Mouse (Mus musculus) forebrain, embryonic 13.5 days (tissue): Measurements from ENCODE around the gene Senp1. TPM values are rescaled to one million over a fixed set of nuclear protein-coding genes. Genes with fewer than 3 reads are reported as not detected.

Experiments
- ATAC-seq: fragments of 200-750 bp; cut with Nextera tagmentation; 2 replicates; pipeline ENCODE4 v1.8.0; 2017
- H3K27ac ChIP-seq: fragments of 300-500 bp; sonication (generic); 2 replicates; pipeline ENCODE4 v1.5.1; 2015; ENCODE audit warnings: inconsistent platforms, mild to moderate bottlenecking, moderate library complexity
- H3K27me3 ChIP-seq: fragments of 300-500 bp; sonication (generic); 2 replicates; pipeline ENCODE4 v1.6.1; 2015; ENCODE audit warnings: mild to moderate bottlenecking, inconsistent platforms
- H3K36me3 ChIP-seq: fragments of 300-500 bp; sonication (generic); 2 replicates; pipeline ENCODE4 v1.6.1; 2015; ENCODE audit warnings: mild to moderate bottlenecking, inconsistent platforms; ENCODE audit not compliant: poor library complexity, severe bottlenecking
- H3K4me1 ChIP-seq: fragments of 300-500 bp; sonication (generic); 2 replicates; pipeline ENCODE4 v1.6.1; 2015; ENCODE audit warnings: inconsistent platforms
- H3K4me2 ChIP-seq: fragments of 300-500 bp; sonication (generic); 2 replicates; pipeline ENCODE4 v1.6.1; 2015; ENCODE audit warnings: inconsistent platforms, mild to moderate bottlenecking, moderate library complexity
- H3K4me3 ChIP-seq: fragments of 300-500 bp; sonication (generic); 2 replicates; pipeline ENCODE4 v1.5.1; 2015; ENCODE audit warnings: mild to moderate bottlenecking, inconsistent platforms
- H3K9ac ChIP-seq: fragments of 300-500 bp; sonication (generic); 2 replicates; pipeline ENCODE4 v1.6.1; 2015; ENCODE audit warnings: mild to moderate bottlenecking, inconsistent platforms
- H3K9me3 ChIP-seq: fragments of 300-500 bp; sonication (generic); replicated peaks from 2 replicates; pipeline ENCODE4 v1.6.1; 2016; ENCODE audit warnings: inconsistent platforms
- WGBS: fragments of 180-500 bp; shearing (Covaris S2); methylation state at CpG from one replicate; pipeline ENCODE4 v1.1.7; 2015; 5-methylcytosine and 5-hydroxymethylcytosine counted together
- polyA plus RNA-seq: library from polyadenylated mRNA; unstranded; fragments of >200 nt; fragmentation: Nextera tagmentation; extraction: Ambion mirVana; gene quantifications from 2 replicates; pipeline ENCODE4 v1.2.1, GENCODE M21; 2015

Gene Senp1
- polyA plus RNA-seq, 1 experiment from 2014 or later = 26.7 TPM

GRCm38 (mm10) chr15:98069566-98070245 lies 23.8 kb downstream of the Senp1 start:
- H3K9ac ChIP-seq = no peak overlapping the region
- 88% methylated on average over 8 of the region's 8 CpGs for WGBS
- peaks cover 80% of the 10 kb centered on the region for H3K36me3 ChIP-seq
- no peaks in the 10 kb centered on the region for H3K4me1 ChIP-seq
- no peak overlapping the region for H3K4me3 ChIP-seq
- no peak overlapping the region for H3K27ac ChIP-seq
- no peak overlapping the region for H3K4me2 ChIP-seq
- no peak for ATAC-seq
- no peaks in the 10 kb centered on the region for H3K9me3 ChIP-seq
- no peaks in the 10 kb centered on the region for H3K27me3 ChIP-seq

DNA sequence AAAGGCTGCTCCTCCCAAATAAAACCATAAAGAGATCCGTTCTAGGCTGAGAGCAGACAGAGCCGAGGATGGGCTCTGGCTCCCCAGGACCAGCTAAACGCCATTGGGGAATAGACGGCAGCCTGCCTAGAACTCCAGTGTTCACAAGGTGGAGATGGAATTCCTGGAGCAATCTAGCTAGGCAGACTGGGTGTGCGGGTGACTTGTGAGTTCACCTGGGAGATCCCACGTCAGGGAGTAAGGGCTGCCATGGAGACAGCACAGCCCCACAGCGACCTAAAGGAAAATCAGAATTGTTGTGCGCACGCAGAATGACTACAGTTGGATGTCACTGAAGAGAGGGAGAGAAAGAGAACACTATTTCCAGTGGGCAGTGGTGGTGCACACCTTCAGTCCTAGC lies 25.0 kb downstream of the Senp1 start:
- WGBS = 89% methylated on average over 9 of the region's 9 CpGs
- Histone ChIP-seq H3K27ac (no peak overlapping the region), H3K9ac (no peak overlapping the region), H3K9me3 (no peaks in the 10 kb centered on the region), H3K4me3 (no peak overlapping the region), H3K4me1 (no peaks in the 10 kb centered on the region), H3K4me2 (no peak overlapping the region), H3K27me3 (no peaks in the 10 kb centered on the region), H3K36me3 (peaks cover 80% of the 10 kb centered on the region)
- ATAC-seq = no peak

DNA sequence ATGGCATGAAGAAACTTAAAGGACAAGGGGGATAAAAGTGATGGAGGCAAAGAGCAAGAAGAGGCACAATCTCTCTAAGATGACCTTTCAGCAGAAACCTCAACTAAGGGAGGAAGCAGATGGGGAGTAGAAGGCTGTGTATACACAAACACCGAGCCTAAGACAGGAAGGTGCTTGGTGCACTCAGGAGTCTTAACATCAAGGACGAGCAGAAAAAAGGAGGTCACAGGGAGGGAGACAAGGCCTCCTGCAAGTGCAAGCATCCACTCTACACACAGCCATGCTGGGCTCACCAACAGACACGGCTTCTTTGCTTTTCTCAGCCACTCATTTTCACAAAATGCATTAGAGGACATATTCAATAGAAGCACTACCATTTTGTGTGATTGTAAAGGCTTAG lies 26.1 kb downstream of the Senp1 start:
- peaks cover 82% of the 10 kb centered on the region for H3K36me3 ChIP-seq
- no peak overlapping the region for H3K4me3 ChIP-seq
- H3K4me2 ChIP-seq = no peak overlapping the region
- WGBS = 65% methylated on average over 3 of the region's 3 CpGs
- H3K27ac ChIP-seq = no peak overlapping the region
- H3K9me3 ChIP-seq = no peaks in the 10 kb centered on the region
- ATAC-seq = no peak
- no peak overlapping the region for H3K9ac ChIP-seq
- H3K4me1 ChIP-seq = no peaks in the 10 kb centered on the region
- no peaks in the 10 kb centered on the region for H3K27me3 ChIP-seq

- Histone ChIP-seq H3K36me3 (peaks cover 80% of the 10 kb centered on the region), H3K4me3 (no peak overlapping the region), H3K4me1 (no peaks in the 10 kb centered on the region), H3K27me3 (no peaks in the 10 kb centered on the region), H3K4me2 (no peak overlapping the region), H3K9me3 (no peaks in the 10 kb centered on the region), H3K27ac (no peak overlapping the region), H3K9ac (no peak overlapping the region)
- WGBS = 95% methylated on average over 12 of the region's 12 CpGs
- ATAC-seq = no peak
Measured at GRCm38 (mm10) chr15:98066602-98067001, 26.9 kb downstream of the Senp1 start.

DNA sequence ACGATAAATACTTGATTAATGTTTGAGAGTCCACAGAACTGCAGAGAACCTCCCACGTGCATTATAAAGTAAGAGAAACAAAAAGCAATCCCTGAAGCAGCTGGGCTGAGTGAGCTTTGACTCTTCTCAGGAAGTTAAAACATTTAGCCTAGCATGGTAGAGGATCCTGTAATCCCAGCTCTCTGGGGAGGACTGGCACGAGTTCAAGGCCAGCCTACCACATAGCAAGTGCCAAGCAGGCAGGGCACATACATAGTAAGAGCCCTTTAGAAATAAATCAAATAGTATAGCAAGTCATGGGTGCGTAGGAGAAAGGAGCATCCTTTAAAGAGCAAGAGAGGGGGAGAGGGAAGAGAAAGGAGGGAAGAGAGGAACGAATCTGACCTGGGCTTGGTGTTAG lies 27.7 kb downstream of the Senp1 start:
- Histone ChIP-seq H3K4me1 (no peaks in the 10 kb centered on the region), H3K4me2 (no peak overlapping the region), H3K27me3 (no peaks in the 10 kb centered on the region), H3K36me3 (peaks cover 82% of the 10 kb centered on the region), H3K9ac (no peak overlapping the region), H3K4me3 (no peak overlapping the region), H3K27ac (no peak overlapping the region), H3K9me3 (no peaks in the 10 kb centered on the region)
- ATAC-seq = no peak
- WGBS = 93% methylated on average over 5 of the region's 5 CpGs

DNA sequence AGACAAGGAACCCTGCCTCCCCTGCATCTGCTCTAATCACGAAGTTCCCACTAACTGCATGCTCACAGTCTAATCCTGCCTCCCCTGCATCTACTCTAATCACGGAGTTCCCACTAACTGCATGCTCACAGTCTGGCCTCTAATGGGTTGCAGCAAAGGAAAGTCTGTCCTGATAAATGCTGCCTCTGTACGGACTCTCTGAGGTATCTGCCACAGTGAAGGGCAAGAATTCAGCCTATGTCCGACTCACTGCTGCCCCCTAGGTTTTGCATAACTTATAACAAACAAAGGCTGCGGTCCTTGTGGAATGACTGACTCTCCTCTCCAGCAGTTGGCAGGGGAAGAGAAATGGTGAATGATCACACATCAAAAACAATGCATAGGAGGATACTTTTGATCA lies 38.3 kb downstream of the Senp1 start:
- H3K4me2 ChIP-seq = no peak overlapping the region
- no peak overlapping the region for H3K27ac ChIP-seq
- ATAC-seq = 0 out of 2 replicates have a peak, but pooled peaks have one; percentile 41
- no peaks in the 10 kb centered on the region for H3K9me3 ChIP-seq
- WGBS = 25% methylated on average over 5 of the region's 5 CpGs
- H3K4me1 ChIP-seq = no peaks in the 10 kb centered on the region
- H3K4me3 ChIP-seq = no peak overlapping the region
- H3K9ac ChIP-seq = no peak overlapping the region
- no peaks in the 10 kb centered on the region for H3K27me3 ChIP-seq
- H3K36me3 ChIP-seq = peaks cover 70% of the 10 kb centered on the region

DNA sequence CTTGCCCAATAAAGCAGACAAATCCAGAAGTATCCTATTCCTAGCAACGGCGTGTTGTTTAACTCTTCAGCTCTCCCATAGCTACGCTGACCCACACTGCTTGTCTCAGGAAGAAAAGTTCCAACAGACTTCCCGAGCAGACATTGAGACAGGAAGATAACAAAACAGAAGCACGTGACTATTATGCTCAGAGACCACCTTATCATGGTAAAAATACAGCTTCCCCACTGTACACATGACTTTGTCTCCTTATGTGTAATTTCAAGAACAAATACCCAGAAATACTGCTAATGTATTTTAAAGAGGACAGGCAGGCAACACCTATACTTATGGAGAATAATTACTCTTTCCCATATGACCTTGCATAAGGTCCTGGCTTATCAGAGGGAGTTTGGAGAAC lies 41.9 kb downstream of the Senp1 start:
- Histone ChIP-seq H3K36me3 (peaks cover 75% of the 10 kb centered on the region), H3K9me3 (no peaks in the 10 kb centered on the region), H3K27me3 (no peaks in the 10 kb centered on the region), H3K4me3 (no peak overlapping the region), H3K4me2 (no peak overlapping the region), H3K4me1 (no peaks in the 10 kb centered on the region), H3K9ac (no peak overlapping the region), H3K27ac (no peak overlapping the region)
- WGBS = 91% methylated on average over 5 of the region's 5 CpGs
- ATAC-seq = no peak

GRCm38 (mm10) chr15:98048918-98049700 lies 44.4 kb downstream of the Senp1 start:
- WGBS = 94% methylated on average over 13 of the region's 13 CpGs
- Histone ChIP-seq H3K9me3 (no peaks in the 10 kb centered on the region), H3K4me3 (no peak overlapping the region), H3K4me1 (no peaks in the 10 kb centered on the region), H3K9ac (no peak overlapping the region), H3K4me2 (no peak overlapping the region), H3K36me3 (peaks cover 86% of the 10 kb centered on the region), H3K27me3 (no peaks in the 10 kb centered on the region), H3K27ac (no peak overlapping the region)
- ATAC-seq = no peak

- no peaks in the 10 kb centered on the region for H3K27me3 ChIP-seq
- H3K27ac ChIP-seq = no peak overlapping the region
- no peak overlapping the region for H3K9ac ChIP-seq
- H3K9me3 ChIP-seq = no peaks in the 10 kb centered on the region
- H3K4me2 ChIP-seq = no peak overlapping the region
- H3K4me1 ChIP-seq = no peaks in the 10 kb centered on the region
- no peak overlapping the region for H3K4me3 ChIP-seq
- H3K36me3 ChIP-seq = peaks cover 93% of the 10 kb centered on the region
- ATAC-seq = no peak
- WGBS = 91% methylated on average over 5 of the region's 5 CpGs
Measured at GRCm38 (mm10) chr15:98044387-98044786, 49.2 kb downstream of the Senp1 start.

- Histone ChIP-seq H3K4me3 (no peak overlapping the region), H3K4me1 (no peaks in the 10 kb centered on the region), H3K27ac (no peak overlapping the region), H3K9me3 (no peaks in the 10 kb centered on the region), H3K9ac (no peak overlapping the region), H3K36me3 (peaks cover 92% of the 10 kb centered on the region), H3K27me3 (no peaks in the 10 kb centered on the region), H3K4me2 (no peak overlapping the region)
- WGBS = 96% methylated on average over 6 of the region's 6 CpGs
- ATAC-seq = no peak
Measured at GRCm38 (mm10) chr15:98043967-98044366, 49.6 kb downstream of the Senp1 start.

GRCm38 (mm10) chr15:98042508-98042907 lies 51.0 kb downstream of the Senp1 start:
- no peaks in the 10 kb centered on the region for H3K27me3 ChIP-seq

DNA sequence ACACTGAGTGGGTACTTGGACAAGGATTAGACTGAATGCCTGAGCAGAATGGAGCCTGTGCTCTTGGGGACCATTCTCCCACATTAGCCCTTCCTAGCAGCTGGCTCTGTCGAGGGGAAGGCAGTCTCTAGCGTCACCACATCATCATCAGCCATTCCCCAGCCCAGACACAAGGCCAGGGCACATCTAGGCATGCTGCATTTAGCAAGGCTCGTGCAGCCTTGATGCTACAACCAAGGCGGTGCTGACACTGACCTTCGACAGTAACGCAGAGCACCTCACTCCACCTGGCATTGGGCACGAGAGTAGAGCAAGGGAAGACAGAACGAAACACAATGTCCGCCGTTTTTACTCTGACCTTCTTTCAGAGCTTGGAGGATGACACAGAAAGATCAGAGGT lies 53.9 kb downstream of the Senp1 start:
- 93% methylated on average over 10 of the region's 10 CpGs for WGBS
- Histone ChIP-seq H3K4me2 (no peak overlapping the region), H3K36me3 (peaks cover 86% of the 10 kb centered on the region), H3K9me3 (no peaks in the 10 kb centered on the region), H3K27me3 (no peaks in the 10 kb centered on the region), H3K9ac (no peak overlapping the region), H3K27ac (no peak overlapping the region), H3K4me1 (peaks cover 11% of the 10 kb centered on the region), H3K4me3 (no peak overlapping the region)
- ATAC-seq = no peak

More at GRCm38 (mm10) chr15:98042508-98042907, 51.0 kb downstream of the Senp1 start:
- no peak overlapping the region for H3K4me3 ChIP-seq
- no peak overlapping the region for H3K9ac ChIP-seq
- H3K9me3 ChIP-seq = no peaks in the 10 kb centered on the region
- no peak for ATAC-seq
- H3K36me3 ChIP-seq = peaks cover 93% of the 10 kb centered on the region
- H3K4me1 ChIP-seq = no peaks in the 10 kb centered on the region
- H3K27ac ChIP-seq = no peak overlapping the region
- no peak overlapping the region for H3K4me2 ChIP-seq
- WGBS = 87% methylated on average over 12 of the region's 12 CpGs
